Mouse (Mus musculus): Measurements from ENCODE around the gene Atp6v1g1.
A peak's percentile ranks its signal among the peaks of the same experiment; 100 is the strongest.

The Atp6v1g1 gene

GRCm38 (mm10) chr4:63560079-63560478 is 15.5 kb downstream of the Atp6v1g1 start:
- H3K4me3 ChIP-seq (replicated peaks; ENCODE audit: low read length) = peak overlapping the region; percentile 86; the same call in 1 of the 2 replicates

GRCm38 (mm10) chr4:63561861-63562675 is 17.5 kb downstream of the Atp6v1g1 start:
- Histone ChIP-seq H3K4me1 (replicated peaks; ENCODE audit: low read depth, low read length) (peaks cover 39% of the 10 kb centered on the region), H3K9me3 (ENCODE audit: low read length) (no peaks in the 10 kb centered on the region), H3K36me3 (ENCODE audit: insufficient read depth, low read length) (peaks cover 43% of the 10 kb centered on the region), H3K4me3 (replicated peaks; ENCODE audit: low read length) (no peak overlapping the region), H3K27me3 (ENCODE audit: insufficient read depth, low read length) (0 out of 2 replicates have a peak, but pooled peaks cover 4% of the 10 kb centered on the region)
- no peak for TF ChIP-seq NANOG (IDR thresholded peaks at IDR 0.05; ENCODE audit: borderline replicate concordance, low read length)
- TF ChIP-seq POU5F1 (IDR thresholded peaks at IDR 0.05; ENCODE audit: borderline replicate concordance, low read length) = no peak
- TF ChIP-seq CTCF (conservative IDR thresholded peaks at IDR 0.05; ENCODE audit: low read length) = no peak

More at GRCm38 (mm10) chr4:63560079-63560478, 15.5 kb downstream of the Atp6v1g1 start:
- Histone ChIP-seq H3K36me3 (ENCODE audit: insufficient read depth, low read length) (peaks cover 30% of the 10 kb centered on the region), H3K27me3 (ENCODE audit: insufficient read depth, low read length) (0 out of 2 replicates have a peak, but pooled peaks cover 4% of the 10 kb centered on the region), H3K9me3 (ENCODE audit: low read length) (no peaks in the 10 kb centered on the region), H3K4me1 (replicated peaks; ENCODE audit: low read depth, low read length) (peaks cover 57% of the 10 kb centered on the region)
- TF ChIP-seq CTCF (conservative IDR thresholded peaks at IDR 0.05; ENCODE audit: low read length) (no peak), POU5F1 (IDR thresholded peaks at IDR 0.05; ENCODE audit: borderline replicate concordance, low read length) (no peak), NANOG (IDR thresholded peaks at IDR 0.05; ENCODE audit: borderline replicate concordance, low read length) (no peak)

GRCm38 (mm10) chr4:63562742-63563141 is 18.2 kb downstream of the Atp6v1g1 start:
- TF ChIP-seq CTCF (conservative IDR thresholded peaks at IDR 0.05; ENCODE audit: low read length) = no peak
- no peak for TF ChIP-seq NANOG (IDR thresholded peaks at IDR 0.05; ENCODE audit: borderline replicate concordance, low read length)
- TF ChIP-seq POU5F1 (IDR thresholded peaks at IDR 0.05; ENCODE audit: borderline replicate concordance, low read length) = no peak
- Histone ChIP-seq H3K27me3 (ENCODE audit: insufficient read depth, low read length) (0 out of 2 replicates have a peak, but pooled peaks cover 4% of the 10 kb centered on the region), H3K4me1 (replicated peaks; ENCODE audit: low read depth, low read length) (peaks cover 32% of the 10 kb centered on the region), H3K36me3 (ENCODE audit: insufficient read depth, low read length) (peaks cover 43% of the 10 kb centered on the region), H3K4me3 (replicated peaks; ENCODE audit: low read length) (no peak overlapping the region), H3K9me3 (ENCODE audit: low read length) (no peaks in the 10 kb centered on the region)

- Histone ChIP-seq H3K36me3 (ENCODE audit: insufficient read depth, low read length) (peaks cover 77% of the 10 kb centered on the region), H3K27me3 (ENCODE audit: insufficient read depth, low read length) (no peaks in the 10 kb centered on the region), H3K4me3 (replicated peaks; ENCODE audit: low read length) (no peak overlapping the region), H3K9me3 (ENCODE audit: low read length) (peaks cover 36% of the 10 kb centered on the region), H3K4me1 (replicated peaks; ENCODE audit: low read depth, low read length) (no peaks in the 10 kb centered on the region)
- TF ChIP-seq POU5F1 (IDR thresholded peaks at IDR 0.05; ENCODE audit: borderline replicate concordance, low read length) (no peak), NANOG (IDR thresholded peaks at IDR 0.05; ENCODE audit: borderline replicate concordance, low read length) (no peak), CTCF (conservative IDR thresholded peaks at IDR 0.05; ENCODE audit: low read length) (no peak)
These were observed 23.3 kb downstream of the Atp6v1g1 start for GRCm38 (mm10) chr4:63567712-63568390.

GRCm38 (mm10) chr4:63569322-63569721 is 24.8 kb downstream of the Atp6v1g1 start:
- peaks cover 74% of the 10 kb centered on the region for H3K36me3 ChIP-seq (ENCODE audit: insufficient read depth, low read length)
- peaks cover 47% of the 10 kb centered on the region for H3K9me3 ChIP-seq (ENCODE audit: low read length)
- H3K4me3 ChIP-seq (replicated peaks; ENCODE audit: low read length) = no peak overlapping the region
- no peaks in the 10 kb centered on the region for H3K4me1 ChIP-seq (replicated peaks; ENCODE audit: low read depth, low read length)
- no peak for TF ChIP-seq POU5F1 (IDR thresholded peaks at IDR 0.05; ENCODE audit: borderline replicate concordance, low read length)
- no peak for TF ChIP-seq CTCF (conservative IDR thresholded peaks at IDR 0.05; ENCODE audit: low read length)
- no peak for TF ChIP-seq NANOG (IDR thresholded peaks at IDR 0.05; ENCODE audit: borderline replicate concordance, low read length)
- H3K27me3 ChIP-seq (ENCODE audit: insufficient read depth, low read length) = no peaks in the 10 kb centered on the region

GRCm38 (mm10) chr4:63570208-63570781 is 25.7 kb downstream of the Atp6v1g1 start:
- H3K4me3 ChIP-seq (replicated peaks; ENCODE audit: low read length) = no peak overlapping the region
- H3K4me1 ChIP-seq (replicated peaks; ENCODE audit: low read depth, low read length) = no peaks in the 10 kb centered on the region
- TF ChIP-seq NANOG (IDR thresholded peaks at IDR 0.05; ENCODE audit: borderline replicate concordance, low read length) = no peak
- no peak for TF ChIP-seq POU5F1 (IDR thresholded peaks at IDR 0.05; ENCODE audit: borderline replicate concordance, low read length)
- TF ChIP-seq CTCF (conservative IDR thresholded peaks at IDR 0.05; ENCODE audit: low read length) = no peak
- H3K9me3 ChIP-seq (ENCODE audit: low read length) = peaks cover 47% of the 10 kb centered on the region
- peaks cover 64% of the 10 kb centered on the region for H3K36me3 ChIP-seq (ENCODE audit: insufficient read depth, low read length)
- no peaks in the 10 kb centered on the region for H3K27me3 ChIP-seq (ENCODE audit: insufficient read depth, low read length)

- Histone ChIP-seq H3K4me1 (replicated peaks; ENCODE audit: low read depth, low read length) (no peaks in the 10 kb centered on the region), H3K27me3 (ENCODE audit: insufficient read depth, low read length) (no peaks in the 10 kb centered on the region), H3K36me3 (ENCODE audit: insufficient read depth, low read length) (peaks cover 50% of the 10 kb centered on the region), H3K4me3 (replicated peaks; ENCODE audit: low read length) (no peak overlapping the region), H3K9me3 (ENCODE audit: low read length) (peaks cover 57% of the 10 kb centered on the region)
- TF ChIP-seq CTCF (conservative IDR thresholded peaks at IDR 0.05; ENCODE audit: low read length) (no peak), POU5F1 (IDR thresholded peaks at IDR 0.05; ENCODE audit: borderline replicate concordance, low read length) (no peak), NANOG (IDR thresholded peaks at IDR 0.05; ENCODE audit: borderline replicate concordance, low read length) (no peak)
These were observed 28.0 kb downstream of the Atp6v1g1 start for GRCm38 (mm10) chr4:63572621-63573020.

GRCm38 (mm10) chr4:63579649-63580048 is 35.1 kb downstream of the Atp6v1g1 start:
- Histone ChIP-seq H3K27me3 (ENCODE audit: insufficient read depth, low read length) (no peaks in the 10 kb centered on the region), H3K4me3 (replicated peaks; ENCODE audit: low read length) (no peak overlapping the region), H3K36me3 (ENCODE audit: insufficient read depth, low read length) (peaks cover 46% of the 10 kb centered on the region), H3K4me1 (replicated peaks; ENCODE audit: low read depth, low read length) (no peaks in the 10 kb centered on the region), H3K9me3 (ENCODE audit: low read length) (peaks cover 74% of the 10 kb centered on the region)
- TF ChIP-seq CTCF (conservative IDR thresholded peaks at IDR 0.05; ENCODE audit: low read length) = no peak
- no peak for TF ChIP-seq POU5F1 (IDR thresholded peaks at IDR 0.05; ENCODE audit: borderline replicate concordance, low read length)
- TF ChIP-seq NANOG (IDR thresholded peaks at IDR 0.05; ENCODE audit: borderline replicate concordance, low read length) = no peak
